Comparison of ENCODE assay signal across 9 mouse cellular contexts in the genomic region with DNA sequence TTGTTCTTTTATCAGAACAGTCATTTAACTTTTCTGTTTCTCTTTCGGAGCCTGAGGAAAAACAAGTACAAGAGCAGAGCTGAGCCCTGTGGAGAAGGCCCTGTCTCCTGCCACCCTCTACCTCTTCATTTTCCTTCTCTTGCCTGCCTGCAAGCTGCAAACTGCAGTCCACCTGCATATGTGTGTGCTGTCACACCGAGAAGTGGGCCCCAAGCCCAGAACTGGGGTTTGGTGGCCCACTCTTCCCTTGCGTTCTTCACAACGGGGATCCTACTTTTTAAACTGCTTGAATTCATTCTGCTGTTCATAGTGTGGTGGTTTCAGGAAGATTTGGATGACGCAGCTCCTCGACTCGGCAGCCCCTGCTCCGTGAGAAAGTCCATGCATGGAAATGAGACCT. TPM values are rescaled to one million over a fixed set of nuclear protein-coding genes. Genes with fewer than 3 reads are reported as not detected.
DNase-seq lines count a peak whose midpoint lies in the region; ATAC-seq and TF ChIP-seq lines count a peak whose summit lies in the region.
"Had no signal": no experiment of that assay in that cellular context is flagged by ENCODE, and none has a peak within 500 bp of the region (broad histone marks: within the 10 kb centered on the region; RNA-seq: fewer than 3 reads in every experiment).

No protein-coding gene starts in this region.

- H3K9me3 ChIP-seq in heart, embryonic 14.5 days (ENCODE audit: control insufficient read depth, low read length): no peaks in the 10 kb centered on the region
- no peaks in the 10 kb centered on the region for H3K9me3 ChIP-seq in heart, embryonic 11.5 days (replicated peaks; ENCODE audit: control insufficient read depth, low read length)
- H3K9me3 ChIP-seq: stomach, embryonic 15.5 days had no signal

- H3K27me3 ChIP-seq in heart, embryonic 14.5 days (ENCODE audit: control insufficient read depth, insufficient read depth, low read length): no peaks in the 10 kb centered on the region
- no peaks in the 10 kb centered on the region for H3K27me3 ChIP-seq in heart, embryonic 11.5 days (ENCODE audit: control insufficient read depth, insufficient read depth, low read length)
- no peaks in the 10 kb centered on the region for H3K27me3 ChIP-seq in testis, adult 2 months (ENCODE audit: control insufficient read depth, insufficient read depth, low read length)
- H3K27me3 ChIP-seq: stomach, embryonic 15.5 days had no signal

- no peak for TF ChIP-seq CTCF in testis, adult 2 months (IDR thresholded peaks at IDR 0.05; ENCODE audit: control insufficient read depth, insufficient read depth, insufficient replicate concordance, low read depth, low read length)

- no peak overlapping the region for H3K4me2 ChIP-seq in heart, embryonic 14.5 days (ENCODE audit: low read length)
- H3K4me2 ChIP-seq in heart, embryonic 11.5 days: no peak overlapping the region; the same call in 1 of the 2 replicates
- H3K4me2 ChIP-seq: stomach, embryonic 15.5 days had no signal

- H3K4me1 ChIP-seq in heart, embryonic 14.5 days (ENCODE audit: control insufficient read depth in 2 of 2, insufficient read depth in 2 of 2, low read length in 2 of 2): peaks cover 22 to 55% of the 10 kb centered on the region in 2 experiments
- peaks cover 41% of the 10 kb centered on the region for H3K4me1 ChIP-seq in heart, embryonic 11.5 days (ENCODE audit: control insufficient read depth, insufficient read depth, low read length)
- peaks cover 2% of the 10 kb centered on the region; the same call in 1 of the 2 replicates for H3K4me1 ChIP-seq in testis, adult 2 months (ENCODE audit: control insufficient read depth, insufficient read depth, low read length)

- no peak overlapping the region for H3K4me3 ChIP-seq in heart, embryonic 14.5 days (ENCODE audit: control insufficient read depth in 1 of 2, insufficient read depth in 1 of 2, low read depth in 1 of 2, low read length in 2 of 2)
- no peak overlapping the region for H3K4me3 ChIP-seq in heart, embryonic 11.5 days (ENCODE audit: low read depth, low read length)
- H3K4me3 ChIP-seq in testis, adult 2 months (ENCODE audit: control insufficient read depth, low read depth, low read length): no peak overlapping the region
- H3K4me3 ChIP-seq: stomach, embryonic 15.5 days had no signal

- 74% methylated on average over 8 of the region's 8 CpGs for WGBS in heart, embryonic 14.5 days
- 64% methylated on average over 8 of the region's 8 CpGs for WGBS in heart, embryonic 11.5 days (ENCODE audit: insufficient replicate concordance)

- peak; percentile 56; the same call in 1 of the 2 replicates for ATAC-seq in cerebellum, adult (ENCODE audit: insufficient number of reproducible peaks, low FRiP score, low TSS enrichment)
- no peak for ATAC-seq in heart, embryonic 14.5 days (ENCODE audit: insufficient number of reproducible peaks, insufficient read depth, low FRiP score, low read depth)
- no peak for ATAC-seq in heart, embryonic 11.5 days (replicated peaks; ENCODE audit: insufficient number of reproducible peaks, low FRiP score, low TSS enrichment)

- TF ChIP-seq POLR2A in testis, adult 2 months (IDR thresholded peaks at IDR 0.05; ENCODE audit: control insufficient read depth, low read depth, low read length): no peak

- H3K9ac ChIP-seq in heart, embryonic 14.5 days (ENCODE audit: low read length): peak overlapping the region; percentile 30; the same call in 1 of the 2 replicates
- H3K9ac ChIP-seq in heart, embryonic 11.5 days (ENCODE audit: low read depth, low read length): no peak overlapping the region
- H3K9ac ChIP-seq: stomach, embryonic 15.5 days had no signal

- 0 out of 2 replicates have a peak, but pooled peaks cover 3% of the 10 kb centered on the region for H3K36me3 ChIP-seq in heart, embryonic 14.5 days (ENCODE audit: control insufficient read depth, insufficient read depth, low read length)
- H3K36me3 ChIP-seq in heart, embryonic 11.5 days (ENCODE audit: control insufficient read depth, insufficient read depth, low read length): 0 out of 2 replicates have a peak, but pooled peaks cover 3% of the 10 kb centered on the region
- no peaks in the 10 kb centered on the region for H3K36me3 ChIP-seq in testis, adult 2 months (ENCODE audit: control insufficient read depth, insufficient read depth, low read length)
- H3K36me3 ChIP-seq: stomach, embryonic 15.5 days had no signal

- H3K27ac ChIP-seq in heart, embryonic 14.5 days (replicated peaks in 1 of 2; ENCODE audit: control insufficient read depth in 1 of 2, insufficient read depth in 1 of 2, low read depth in 2 of 2, low read length in 2 of 2): 0 out of 4 replicates have a peak overlapping the region, but pooled peaks of 1 of the 2 experiments have one; percentile 50
- no peak overlapping the region for H3K27ac ChIP-seq in heart, embryonic 11.5 days (ENCODE audit: low read depth, low read length)
- H3K27ac ChIP-seq in testis, adult 2 months (ENCODE audit: control insufficient read depth, insufficient read depth, low read depth, low read length): peak overlapping the region; percentile 61; the same call in 1 of the 2 replicates
- H3K27ac ChIP-seq: stomach, embryonic 15.5 days had no signal

- DNase-seq in cerebellum, postnatal 4 days (ENCODE audit: low spot score in 2 of 2): no peak
- DNase-seq in testis, postnatal 10 days (ENCODE audit: low spot score): no peak
- DNase-seq in thymus, adult 18-20 months: no peak
- no peak for DNase-seq in adipocyte (ENCODE audit: low spot score)

RNA-seq across cellular contexts. Expression of gene Adgra3, which starts 9.3 kb away (rescaled TPM):
- 21.8 and 23.7 TPM in 2 replicates for polyA plus RNA-seq in heart, embryonic 14.5 days (2014; fragmentation: Nextera tagmentation; extraction: Ambion mirVana)
- 18.6 and 20.5 TPM in 2 replicates for polyA plus RNA-seq in heart, embryonic 11.5 days (2014; fragmentation: Nextera tagmentation; extraction: Ambion mirVana)
- 7.5 and 10.2 TPM in 2 replicates for polyA plus RNA-seq in testis, adult 2 months (2012; rRNA removed)
